Mouse (Mus musculus) B cell, adult 67 days (primary cell): Measurements from ENCODE around the gene Rab33a. TPM values are rescaled to one million over a fixed set of nuclear protein-coding genes. Genes with fewer than 3 reads are reported as not detected.

Experiments
- total RNA-seq, 2 experiments: library from RNA; stranded (reverse); gene quantifications; 4 replicates each; pipeline ENCODE4 v1.2.4; 2023

The Rab33a gene
- not detected for total RNA-seq

DNA sequence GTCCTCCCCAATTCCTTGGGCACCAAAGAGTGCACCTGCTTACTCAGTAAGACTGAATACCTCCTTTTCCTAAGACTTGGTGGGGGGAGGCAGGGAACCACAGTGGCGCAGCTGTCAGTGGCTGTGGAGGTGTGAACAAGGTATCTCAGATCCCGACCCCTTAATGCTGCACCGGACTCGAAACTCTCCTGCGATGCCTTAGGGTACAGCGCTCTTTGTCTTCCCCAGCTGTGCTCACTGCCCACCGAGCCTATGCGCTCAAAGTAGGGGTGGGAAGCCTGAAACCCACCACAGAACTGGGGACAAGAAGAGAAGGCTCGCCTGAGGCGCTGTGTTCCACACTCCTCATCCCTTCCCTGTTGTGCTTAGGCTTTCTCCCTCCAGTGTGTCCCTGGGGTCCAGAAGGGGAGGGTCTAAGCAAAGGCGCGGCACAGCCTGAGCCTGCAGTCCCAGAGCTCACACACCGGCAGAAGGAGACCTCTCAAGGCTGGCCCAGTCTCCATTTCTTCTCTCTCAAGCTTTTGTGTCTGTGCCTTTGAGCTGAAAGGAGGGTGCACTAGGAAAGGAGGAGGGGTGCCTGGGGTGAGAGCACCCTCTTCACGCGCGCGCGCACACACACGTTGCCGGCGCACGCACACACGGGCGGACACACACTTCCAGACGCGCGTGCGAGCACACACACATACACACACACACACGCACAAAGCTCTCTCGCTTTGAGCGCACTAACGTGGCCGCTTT is at the start of gene Rab33a:
Rab33a (plus strand) TSS at position 478 of the 741 bp plus-strand sequence.

DNA sequence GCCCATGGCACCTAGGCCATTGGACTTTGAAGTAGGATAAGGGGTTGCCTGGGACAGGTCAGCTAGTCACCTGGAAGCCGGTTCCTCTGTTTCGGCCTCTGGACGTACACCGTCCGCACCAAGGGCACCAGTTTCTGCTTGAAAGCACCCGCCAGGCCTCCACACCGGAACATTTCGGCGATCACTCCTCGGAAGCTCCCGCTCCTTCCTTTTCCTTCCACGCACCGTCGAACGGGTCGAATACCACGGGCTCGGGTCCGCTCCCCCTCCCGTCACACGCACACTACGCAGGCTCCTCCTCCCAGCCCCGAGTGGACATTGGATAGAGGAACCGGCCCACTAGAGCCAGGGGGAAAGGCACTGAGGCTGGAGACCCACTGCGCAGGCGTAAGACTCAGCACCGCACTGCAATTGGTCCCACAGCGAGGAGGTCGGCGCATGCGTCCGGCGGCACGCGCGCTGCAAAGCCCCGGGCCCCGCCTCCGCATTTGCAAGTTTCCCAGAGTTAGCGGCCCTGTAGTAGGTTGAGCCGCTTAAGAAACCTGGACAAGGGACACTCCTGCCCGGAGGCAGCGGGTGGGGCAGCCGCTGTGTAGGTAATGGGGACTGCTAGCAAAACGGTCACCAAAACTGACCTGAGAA is 5.8 kb upstream of the Rab33a start, which contains the start of gene Aifm1:
Aifm1 (minus strand) TSS at position 398 of the 642 bp plus-strand sequence.

Other genes starting within 250 kb of the Rab33a start
- gene Bcorl1, start 177.9 kb upstream of the Rab33a start, total RNA-seq: 1 to 10 TPM; 5.7 to 9.1 TPM
- 100 to 1,000 TPM in 1 of 2 experiments, 10 to 100 TPM in 1; 96.8 to 118 TPM for gene Elf4, start 56.2 kb upstream of the Rab33a start, total RNA-seq
- gene Aifm1, start 5.7 kb upstream of the Rab33a start, total RNA-seq: 10 to 100 TPM; 23.5 to 24.3 TPM
- 10 to 100 TPM; 26.8 to 29.4 TPM for gene Zfp280c, start 75.2 kb downstream of the Rab33a start, total RNA-seq
- gene Slc25a14, start 104.1 kb downstream of the Rab33a start, total RNA-seq: 1 to 10 TPM; 5.6 to 5.9 TPM
- gene Gpr119, start 155.2 kb downstream of the Rab33a start, total RNA-seq: not detected
- gene Rbmx2, start 175.7 kb downstream of the Rab33a start, total RNA-seq: 1 to 10 TPM; 6.6 to 9.4 TPM